Mouse (Mus musculus) gastrocnemius, postnatal 4 days (tissue): ENCODE data around the gene Usp7. TPM values are rescaled to one million over a fixed set of nuclear protein-coding genes. Genes with fewer than 3 reads are reported as not detected.

ENCODE experiments used
- DNase-seq, 2 experiments: peaks; one replicate each; pipeline ENCODE4 v3.0.0; 2021 to 2022; ENCODE audit warnings: low spot score in 2 of 2, mixed read lengths in 2 of 2
- long read RNA-seq, 2 experiments: library from polyadenylated mRNA; stranded (forward); transcript quantifications; one replicate each; pipeline ENCODE4 v2.0.0; 2021
- total RNA-seq, 2 experiments: library from RNA; stranded (reverse); gene quantifications; 2 replicates each; pipeline ENCODE4 v1.2.3; 2021

Gene Usp7
- total RNA-seq: 10 to 100 TPM; 76.9 to 89.0 TPM
- long read RNA-seq, experiment 1, full-length matches to known transcripts: 8 of 17 reads
- long read RNA-seq, experiment 1, partial matches to known transcripts: 5 of 17 reads
- long read RNA-seq, experiment 1, other reads (novel, unspliced or antisense): 4 of 17 reads
- long read RNA-seq, experiment 2, full-length matches to known transcripts: 6 of 13 reads
- long read RNA-seq, experiment 2, partial matches to known transcripts: 3 of 13 reads
- long read RNA-seq, experiment 2, other reads (novel, unspliced or antisense): 4 of 13 reads

DNA sequence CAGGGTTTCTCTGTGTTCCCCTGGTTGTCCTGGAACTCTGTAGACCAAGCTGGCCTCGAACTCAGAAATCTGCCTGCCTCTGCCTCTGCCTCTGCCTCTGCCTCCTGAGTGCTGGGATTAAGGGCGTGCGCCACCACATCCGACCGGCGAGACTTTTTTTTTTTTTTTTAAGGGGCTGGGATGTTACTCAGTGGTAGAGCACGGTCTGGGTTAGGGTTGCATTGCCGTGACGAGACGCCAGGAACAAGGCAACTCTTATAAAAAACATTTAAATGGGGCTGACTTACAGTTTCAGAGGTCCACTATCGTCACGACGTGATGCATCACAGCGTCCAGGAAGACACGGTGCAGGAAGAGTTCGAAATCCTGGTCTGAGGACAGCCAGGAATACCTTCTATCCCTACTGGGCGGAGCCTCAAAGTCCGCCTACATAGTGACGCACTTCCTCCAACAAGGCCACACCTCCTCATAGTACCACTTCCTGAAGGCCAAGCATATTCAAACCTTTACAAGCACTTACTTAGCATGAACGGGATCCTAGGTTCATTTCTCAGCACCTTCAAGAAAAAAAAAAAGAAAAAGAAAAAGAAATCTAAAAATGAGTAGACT lies at the start of gene Usp7:
Usp7 (minus strand) TSS at position 360 of the 609 bp plus-strand sequence.
- no peak for DNase-seq

DNA sequence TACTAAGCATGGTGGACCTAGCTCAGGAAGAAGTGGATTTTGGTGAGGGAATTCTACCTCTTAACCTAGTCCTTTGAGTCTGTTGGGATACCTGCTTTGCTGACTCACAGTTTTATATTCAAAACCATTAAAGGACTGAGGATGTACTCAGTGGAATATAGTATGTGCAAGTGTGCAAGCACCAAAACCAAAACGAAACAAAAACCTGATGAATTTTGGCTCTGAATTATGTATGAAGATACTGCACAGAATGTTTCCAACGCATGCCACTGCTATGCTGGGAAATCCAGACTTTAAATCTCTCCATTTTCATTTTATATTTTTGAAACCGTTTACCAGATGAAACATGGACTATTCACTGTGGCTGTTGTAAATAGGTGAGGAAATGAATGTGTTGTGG lies 48.4 kb upstream of the Usp7 start:
- DNase-seq: no peak

DNA sequence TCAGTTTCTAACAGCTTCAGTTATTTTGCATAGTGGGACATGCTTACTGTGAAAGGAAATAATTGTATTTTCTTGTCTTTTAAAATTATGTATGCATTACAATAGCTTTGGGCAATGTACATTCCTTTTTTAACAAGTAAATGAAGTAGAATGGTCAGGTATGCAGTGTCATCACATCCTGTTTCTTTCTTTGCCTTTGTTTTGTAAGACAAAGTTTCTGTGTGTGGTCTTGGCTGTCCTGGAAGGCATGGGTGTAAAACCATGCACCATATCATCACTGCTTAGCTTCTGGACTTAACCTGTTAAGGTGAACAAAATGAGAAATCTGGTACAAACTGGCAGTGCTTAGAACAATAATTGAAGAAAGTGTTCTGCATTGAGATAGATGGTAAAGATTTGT lies 46.8 kb upstream of the Usp7 start:
- no peak for DNase-seq

DNA sequence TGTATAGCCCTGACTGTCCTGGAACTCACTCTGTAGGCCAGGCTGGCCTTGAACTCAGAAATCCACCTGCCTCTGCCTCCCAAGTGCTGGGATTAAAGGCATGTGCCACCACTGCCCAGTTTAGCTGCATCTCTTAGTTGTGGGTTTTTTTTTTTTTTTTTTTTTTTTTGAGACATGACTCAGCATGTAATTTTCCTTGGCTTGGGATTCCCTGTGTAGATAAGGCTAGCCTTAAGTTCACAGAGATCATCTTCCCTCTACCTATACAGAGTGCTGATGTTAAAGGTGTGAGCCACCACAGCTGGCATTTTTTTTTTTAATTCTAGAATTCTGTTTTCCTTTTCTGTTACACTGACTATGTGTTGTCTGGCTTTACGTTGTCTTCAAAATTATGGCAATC lies 45.5 kb upstream of the Usp7 start:
- DNase-seq: no peak

DNA sequence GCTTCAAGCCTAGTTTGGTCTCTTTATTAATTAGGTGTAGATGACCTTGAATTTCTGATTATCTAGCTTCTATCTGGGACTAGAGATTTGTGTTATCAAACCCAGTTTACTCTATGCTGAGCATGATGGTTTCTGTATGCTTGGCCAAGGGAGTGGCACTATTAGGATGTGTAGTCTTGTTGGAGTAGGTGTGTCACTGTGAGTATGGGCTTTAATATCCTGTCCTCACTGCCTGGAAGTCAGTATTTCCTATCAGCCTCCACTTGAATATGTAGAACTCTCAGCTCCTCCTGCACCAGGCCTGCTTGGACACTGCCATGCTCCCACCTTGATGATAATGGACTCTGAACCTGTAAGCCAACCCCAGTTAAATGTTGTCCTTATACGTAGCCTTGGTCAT lies 44.8 kb upstream of the Usp7 start:
- no peak for DNase-seq

DNA sequence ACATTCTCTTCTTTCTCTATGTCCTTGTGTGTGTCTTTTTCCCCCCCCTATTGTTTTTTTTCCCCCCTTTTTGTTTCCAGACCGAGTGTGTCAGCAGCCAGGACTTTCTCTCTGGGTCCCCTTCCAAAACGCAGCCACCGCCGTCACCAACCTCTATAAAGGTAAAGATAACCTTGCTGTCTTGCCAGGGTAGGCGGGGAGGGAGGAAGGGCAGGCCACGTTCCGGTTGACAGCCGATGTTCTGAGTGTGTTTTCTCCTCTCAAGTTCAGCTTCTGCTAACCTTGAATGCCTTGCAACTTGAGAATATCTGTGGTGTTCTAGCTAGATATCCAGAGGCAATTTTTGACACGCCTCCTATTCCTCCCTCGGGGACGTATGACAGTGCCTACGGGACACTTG lies 39.1 kb upstream of the Usp7 start:
- peak in 1 of 2 experiments; percentile 11 for DNase-seq

DNA sequence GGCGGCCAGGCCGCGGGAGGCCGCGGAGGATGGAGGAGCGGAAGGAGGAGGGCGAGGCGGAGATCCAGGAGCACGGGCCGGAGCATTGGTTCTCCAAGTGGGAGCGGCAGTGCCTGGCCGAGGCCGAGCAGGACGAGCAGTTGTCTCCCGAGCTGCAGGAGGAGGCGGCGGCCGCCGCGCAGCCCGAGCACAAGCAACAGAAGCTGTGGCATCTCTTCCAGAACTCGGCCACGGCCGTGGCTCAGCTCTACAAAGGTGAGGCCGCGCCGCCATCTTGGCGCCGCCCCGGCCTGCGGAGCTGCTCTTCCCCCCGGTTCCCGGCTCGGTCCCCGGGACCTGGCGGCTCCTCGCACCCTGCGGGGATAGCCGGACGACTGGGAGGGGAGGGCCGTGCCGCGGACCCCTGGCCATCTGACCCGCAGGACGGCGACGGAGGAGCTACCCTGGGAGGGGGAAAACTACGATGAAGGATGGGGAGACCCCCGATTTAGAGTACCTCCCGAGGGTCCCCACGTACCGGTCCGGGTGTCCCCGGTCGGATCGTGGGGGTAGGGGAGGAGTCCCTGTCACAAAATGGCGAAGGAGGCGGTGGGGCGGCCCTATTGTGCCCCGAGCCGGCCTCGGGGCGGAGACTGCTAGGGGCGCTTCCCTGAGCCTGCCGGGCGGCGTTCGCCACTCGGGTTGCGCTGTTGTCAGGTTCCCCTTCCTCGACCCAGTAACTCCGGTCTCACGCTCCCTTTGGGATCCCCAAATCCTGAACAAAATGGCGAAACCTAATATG lies 38.5 kb upstream of the Usp7 start:
- DNase-seq: peak; percentile 67 to 76

DNA sequence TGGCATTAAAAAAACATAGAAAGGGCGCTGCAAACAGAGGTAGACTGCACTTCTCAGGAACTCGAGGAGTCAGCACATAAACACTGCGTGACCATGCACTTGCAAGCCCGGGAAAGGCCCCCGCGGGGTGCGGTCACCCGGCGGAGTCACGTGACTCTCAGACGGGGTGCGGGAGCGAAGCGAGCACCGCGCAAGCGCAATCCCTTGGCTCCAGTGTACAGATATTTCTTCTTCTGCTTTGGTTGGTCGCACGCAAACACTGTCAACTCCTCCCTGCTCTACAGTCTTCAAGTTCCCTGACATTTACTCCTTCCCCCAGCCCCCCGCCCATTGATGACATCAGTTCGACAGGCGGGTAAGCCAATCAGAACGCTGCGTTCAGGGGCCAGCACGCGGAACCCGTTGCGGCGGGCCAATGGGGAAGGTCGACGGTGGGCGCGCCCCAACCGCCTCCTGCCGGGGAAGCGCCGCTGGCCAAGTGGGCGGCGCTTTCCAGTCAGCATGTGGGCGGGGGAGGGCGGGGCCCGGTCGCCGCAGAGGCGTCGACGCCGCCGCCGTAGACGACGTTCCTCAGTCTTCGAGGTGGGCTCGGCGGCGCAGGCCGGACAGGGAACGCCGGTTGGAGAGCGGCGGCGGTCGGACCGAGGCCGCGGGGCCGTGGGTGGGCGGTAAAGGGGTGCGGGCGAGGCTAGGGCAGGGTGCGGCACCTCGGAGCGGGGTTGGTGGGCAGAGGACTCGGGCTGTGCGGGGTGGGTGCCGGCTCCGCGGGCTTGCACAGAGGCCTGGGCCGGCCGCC lies 37.7 kb upstream of the Usp7 start, which contains the start of gene 1810013L24Rik:
1810013L24Rik (plus strand) TSS at position 537 of the 796 bp plus-strand sequence.
- DNase-seq: peak; percentile 94 to 97

DNA sequence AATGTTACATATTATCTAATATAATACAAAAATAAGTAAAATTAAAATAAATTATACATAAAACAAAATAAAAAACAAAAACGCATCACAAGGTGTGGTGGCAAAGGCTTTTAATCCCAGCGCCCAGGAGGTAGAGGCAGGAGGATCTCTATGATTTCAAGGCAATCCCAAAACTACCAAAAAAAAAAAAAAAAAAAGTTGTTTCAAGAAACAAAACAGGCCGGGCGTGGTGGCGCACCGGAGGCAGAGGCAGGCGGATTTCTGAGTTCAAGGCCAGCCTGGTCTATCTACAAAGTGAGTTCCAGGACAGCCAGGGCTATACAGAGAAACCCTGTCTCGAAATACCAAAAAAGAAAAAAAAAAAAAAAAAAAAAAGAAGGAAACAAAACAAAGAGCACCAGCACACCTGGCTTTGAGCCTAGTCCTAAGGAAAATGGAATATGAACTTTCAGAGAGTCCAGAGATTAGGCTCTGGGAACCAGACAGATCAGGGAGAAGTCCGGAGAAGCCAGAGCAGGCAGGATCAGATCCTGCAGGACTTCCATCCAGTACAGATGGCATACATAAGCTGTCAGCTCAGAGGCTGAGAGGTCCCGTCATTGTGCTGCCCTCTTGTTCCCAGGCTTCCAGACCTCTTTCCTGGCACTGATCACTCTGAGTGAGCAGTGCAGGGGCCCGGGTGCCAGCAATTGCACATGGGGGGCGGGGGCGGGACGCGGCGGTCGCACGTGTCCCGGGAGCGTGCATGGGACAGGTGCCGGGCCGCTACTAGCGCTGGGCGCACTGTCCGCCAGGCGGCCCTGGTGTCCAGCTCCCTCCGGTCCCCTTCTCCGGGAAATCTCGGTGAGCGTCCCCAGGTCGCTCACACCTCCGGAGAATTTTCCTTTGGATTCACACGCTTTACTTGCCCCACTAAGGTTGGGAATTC lies 36.8 kb upstream of the Usp7 start:
- peak; percentile 55 to 69 for DNase-seq

DNA sequence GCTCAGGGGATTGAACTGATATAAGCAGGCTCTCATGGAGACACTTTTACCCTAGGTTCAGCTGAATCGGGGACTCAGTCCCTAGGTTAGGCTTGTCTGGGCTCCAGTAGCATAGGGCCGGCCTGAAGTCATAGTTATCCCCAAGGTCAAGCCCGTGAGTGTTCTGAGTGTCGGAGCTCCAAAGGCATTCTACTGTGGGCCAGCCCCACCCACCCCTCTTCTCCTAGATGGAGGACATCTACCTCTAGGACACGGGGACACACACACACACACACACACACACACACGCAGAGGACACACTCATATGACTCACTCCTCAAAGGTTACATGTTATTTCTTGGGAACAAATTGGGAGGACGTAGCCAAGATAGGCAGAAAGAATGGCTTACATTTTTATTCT lies 35.3 kb upstream of the Usp7 start:
- no peak for DNase-seq

DNA sequence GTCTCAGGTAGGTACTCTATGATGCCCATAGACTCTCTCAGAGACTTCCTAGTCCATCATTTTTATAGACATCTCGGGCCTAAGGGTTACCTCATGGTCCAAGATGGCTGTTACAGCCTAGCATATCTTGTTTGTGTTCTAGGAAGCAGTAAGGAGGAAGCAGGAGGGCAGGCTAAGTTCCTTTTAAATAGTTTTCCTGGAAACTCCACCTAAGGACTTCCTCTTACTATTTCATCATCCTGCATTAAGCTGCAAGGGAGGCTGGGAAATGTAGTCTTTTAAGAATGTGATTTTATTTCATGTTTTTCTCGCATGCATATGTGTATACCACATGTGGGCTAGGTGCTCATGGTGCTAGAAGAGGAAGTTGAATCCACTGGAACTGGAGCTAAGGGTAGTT lies 31.6 kb upstream of the Usp7 start:
- DNase-seq: no peak

DNA sequence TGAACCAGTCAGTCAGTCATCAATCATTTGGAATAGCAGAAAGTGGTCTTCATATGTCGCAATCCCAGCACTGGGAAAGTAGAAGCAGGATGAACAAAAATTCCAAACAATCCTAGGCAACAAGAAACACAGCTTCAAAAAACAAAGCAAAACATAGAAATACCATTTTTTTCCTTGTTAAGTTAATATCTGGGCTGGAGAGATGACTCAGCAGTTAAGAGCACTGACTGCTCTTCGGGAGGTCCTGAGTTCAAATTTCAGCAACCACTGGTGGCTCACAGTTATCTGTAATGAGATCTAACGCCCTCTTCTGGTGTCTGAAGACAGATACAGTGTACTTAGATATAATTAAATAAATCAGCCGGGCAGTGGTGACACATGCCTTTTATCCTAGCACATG lies 30.5 kb upstream of the Usp7 start:
- DNase-seq: no peak

DNA sequence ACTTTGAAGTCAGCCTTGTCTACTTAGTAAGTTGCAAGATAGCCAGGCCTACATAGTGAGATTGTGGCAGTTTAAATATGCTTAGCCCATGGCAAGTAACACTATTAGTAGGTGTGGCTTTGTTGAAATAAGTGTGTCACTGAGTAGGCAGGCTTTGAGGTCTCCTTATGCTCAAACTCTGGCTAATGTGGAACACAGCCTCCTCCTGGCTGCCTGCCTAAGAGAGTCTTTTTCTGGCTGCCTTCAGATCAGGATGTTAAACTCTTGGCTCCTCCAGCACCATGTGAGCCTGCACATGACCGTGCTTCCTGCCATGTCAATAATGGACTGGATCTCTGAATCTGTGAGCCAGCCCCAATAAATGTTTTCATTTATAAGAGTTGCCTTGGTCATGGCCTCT lies 29.3 kb upstream of the Usp7 start:
- peak; percentile 30 to 41 for DNase-seq

DNA sequence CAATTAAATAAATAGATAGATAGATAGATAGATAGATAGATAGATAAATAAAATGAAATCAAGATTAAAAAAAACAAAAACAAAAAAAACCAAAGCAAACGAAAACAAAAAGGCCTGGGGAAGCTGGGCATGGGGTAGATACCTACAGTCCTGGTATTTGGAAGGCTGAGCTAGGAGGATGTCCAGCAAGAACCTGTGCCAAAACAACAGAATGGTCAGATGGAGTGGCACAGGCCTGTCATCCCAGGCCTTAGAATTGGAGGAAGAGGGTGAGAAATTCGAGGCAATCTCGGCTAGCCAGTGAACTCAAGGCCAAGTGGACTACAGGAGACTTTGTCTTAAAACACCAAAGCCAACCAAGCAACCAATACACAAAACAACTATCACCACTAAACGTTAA lies 25.8 kb upstream of the Usp7 start:
- DNase-seq: no peak

DNA sequence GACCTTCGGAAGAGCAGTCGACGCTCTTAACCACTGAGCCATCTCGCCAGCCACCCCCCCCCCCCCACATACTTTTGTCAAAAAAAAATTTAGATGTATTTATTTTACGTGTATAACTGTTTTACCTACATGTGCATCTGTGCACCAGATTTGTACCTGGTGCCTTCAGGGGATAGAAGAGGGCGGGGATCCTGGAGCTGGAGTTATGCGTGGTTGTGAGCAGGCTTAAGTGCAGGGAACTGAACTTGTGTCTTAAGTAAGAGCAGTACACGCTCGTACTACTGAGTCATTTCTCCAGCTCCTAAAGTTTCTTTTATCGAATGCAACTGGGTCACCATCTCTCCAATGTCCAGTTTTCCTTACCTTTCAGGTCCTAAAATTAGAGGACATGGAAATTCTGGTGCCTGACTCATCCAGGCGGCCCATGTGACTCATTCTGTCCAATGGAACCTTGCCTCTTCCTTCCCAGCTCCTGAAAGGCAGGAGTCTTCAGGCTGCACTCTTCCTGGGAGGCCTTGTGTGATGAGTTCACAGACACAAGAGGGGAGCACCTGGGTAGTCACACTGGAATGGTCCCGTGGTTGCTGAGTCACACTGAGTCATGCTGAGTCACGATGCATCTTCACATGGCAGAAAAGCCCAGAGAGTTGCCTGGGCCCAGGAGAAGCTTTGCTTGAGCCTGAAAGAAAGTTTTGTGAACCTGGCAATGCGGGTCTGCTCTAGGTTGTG lies 18.5 kb upstream of the Usp7 start:
- DNase-seq: no peak

DNA sequence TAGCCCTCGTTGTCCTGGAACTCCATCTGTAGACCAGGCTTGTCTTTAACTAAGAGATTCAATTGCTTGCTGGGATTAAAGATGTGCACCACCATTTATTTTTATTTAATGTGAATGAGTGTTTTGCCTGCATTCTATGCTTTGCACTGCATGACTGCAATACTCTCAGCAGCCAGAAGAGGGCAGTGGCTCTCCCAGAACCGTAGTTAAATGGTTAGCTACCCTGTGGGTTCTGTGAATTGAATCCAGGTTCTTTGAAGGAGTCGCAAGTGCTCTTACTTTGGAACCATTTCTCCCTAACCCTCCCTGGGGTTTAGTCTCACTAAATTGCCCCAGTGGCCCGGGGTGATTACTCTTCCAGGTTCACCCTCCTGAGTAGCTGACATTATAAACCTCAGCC lies 14.6 kb upstream of the Usp7 start:
- DNase-seq: no peak

DNA sequence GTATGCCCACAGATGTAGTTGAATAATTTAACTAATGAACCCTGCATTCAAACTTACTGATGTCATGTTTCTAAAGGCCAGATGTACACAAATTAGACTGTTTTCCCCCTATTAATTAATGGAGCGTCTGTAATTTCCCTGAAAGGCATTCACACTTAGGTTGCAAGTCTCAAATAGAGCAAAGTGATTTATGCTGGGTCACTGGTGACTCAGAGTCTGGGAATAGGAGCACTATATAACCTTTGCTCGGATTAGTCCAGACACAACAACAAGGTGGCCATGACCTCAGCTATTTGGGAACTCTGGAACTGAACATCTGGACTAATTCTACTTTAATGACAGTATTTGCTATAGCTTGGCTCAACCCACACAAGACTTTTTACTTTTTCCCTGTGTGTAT lies 3.8 kb upstream of the Usp7 start:
- DNase-seq: no peak

DNA sequence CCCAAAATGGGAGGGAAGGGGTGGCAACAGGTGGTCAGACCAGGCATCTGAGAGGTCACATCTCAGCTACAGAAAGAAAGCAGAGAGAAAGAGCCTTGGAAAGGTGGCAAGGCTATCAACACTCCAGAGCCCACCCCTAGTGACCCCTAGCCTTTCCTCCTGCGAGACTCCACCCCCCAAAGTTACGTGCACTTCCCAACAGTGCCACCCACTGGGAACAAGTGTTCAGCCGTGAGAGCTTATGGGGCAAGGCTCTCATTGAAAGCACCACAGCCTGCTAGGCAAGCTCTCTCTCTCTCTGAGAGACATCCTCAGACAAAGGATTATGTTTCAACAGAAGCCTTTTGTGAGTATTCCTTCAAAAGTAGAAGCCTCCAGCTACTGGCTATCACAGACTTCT lies 2.8 kb upstream of the Usp7 start:
- no peak for DNase-seq

DNA sequence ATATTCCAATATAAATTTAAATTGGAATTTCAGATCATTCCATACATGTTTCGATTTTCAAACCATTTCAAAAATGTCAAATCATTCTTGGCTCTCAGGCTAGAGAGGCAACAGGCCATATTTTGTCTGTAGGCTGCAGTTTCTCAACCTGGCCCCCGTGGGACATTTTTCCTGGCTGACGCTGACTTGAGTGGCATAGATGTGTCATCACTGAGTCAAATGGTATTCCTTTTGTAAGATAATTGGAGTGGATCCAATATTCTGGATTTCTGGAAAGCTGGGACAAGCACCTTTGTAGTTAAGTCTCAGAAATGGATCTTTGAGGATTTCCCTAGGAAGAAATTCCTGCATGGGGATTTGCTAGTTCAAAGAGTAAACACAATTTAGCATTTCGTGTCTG lies 1.2 kb downstream of the Usp7 start:
- no peak for DNase-seq

DNA sequence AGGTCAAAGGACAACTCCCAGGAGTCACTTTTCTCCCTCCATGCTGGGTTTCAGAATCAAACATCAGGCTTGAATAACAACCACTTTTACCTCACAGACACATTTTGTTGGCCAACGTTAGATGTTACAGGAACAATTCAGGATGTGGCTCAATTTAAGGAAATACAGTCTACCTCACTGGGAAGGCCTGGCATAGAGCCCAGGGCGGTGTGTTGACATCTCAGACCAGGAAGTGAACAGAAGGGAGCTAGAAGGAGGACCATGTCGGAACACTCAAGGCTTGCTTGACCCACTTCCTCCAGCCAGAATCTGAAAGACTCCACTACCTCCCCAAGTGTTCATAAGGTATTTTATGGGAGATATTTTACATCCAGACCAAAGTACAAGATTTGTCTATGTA lies 7.4 kb downstream of the Usp7 start:
- DNase-seq: peak in 1 of 2 experiments; percentile 20
